Mouse (Mus musculus): ENCODE results near the gene Ilvbl. TPM values are rescaled to one million over a fixed set of nuclear protein-coding genes. Genes with fewer than 3 reads are reported as not detected.
"Not testable (repeated sequence)": the region's sequence is repeated elsewhere in the genome, so short reads cannot be mapped to it uniquely, and the experiment has no call there.

The Ilvbl gene
- 11.9 and 20.5 TPM in 2 replicates for total RNA-seq (2017)

DNA sequence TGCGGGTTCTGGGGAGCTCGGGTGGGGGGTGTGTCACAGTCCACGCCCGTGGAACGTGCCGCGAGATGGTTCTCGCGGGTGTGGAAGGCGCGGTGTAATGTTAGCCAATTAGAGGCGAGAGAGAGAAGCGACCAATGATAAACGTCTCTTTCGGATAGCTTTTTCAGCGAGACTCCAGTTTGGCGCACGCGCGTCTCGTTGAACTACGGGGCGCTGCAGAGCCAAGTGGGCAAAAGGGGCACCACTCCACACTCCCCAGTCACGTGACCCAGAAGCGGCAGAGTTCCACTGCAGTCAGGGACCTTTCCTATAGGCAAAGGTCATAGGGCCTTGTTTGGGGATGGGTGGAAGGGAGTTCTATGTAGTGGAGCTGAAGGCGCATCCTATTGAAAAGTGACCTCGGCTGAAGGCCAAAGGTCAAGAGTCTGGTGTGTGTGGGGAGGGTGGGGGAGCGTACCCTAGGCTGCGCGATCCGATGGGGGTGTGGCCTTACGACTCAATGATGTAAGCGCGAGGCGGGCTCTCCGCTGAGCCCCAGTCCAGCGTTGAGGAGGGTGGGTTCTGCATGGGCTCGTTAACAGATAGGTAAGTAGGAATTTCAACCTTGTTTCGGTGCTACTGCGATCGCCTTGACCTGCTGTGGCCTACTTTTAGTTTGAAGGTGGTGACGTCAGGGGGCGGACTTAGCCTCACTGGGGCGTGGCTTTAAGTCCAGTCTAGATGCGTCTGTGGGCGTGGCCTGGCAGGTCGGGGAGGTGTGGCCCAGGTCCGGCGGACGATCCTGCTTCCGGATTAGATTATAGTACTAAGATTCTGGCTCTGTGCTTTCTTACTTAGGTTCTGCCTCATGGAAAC is at the start of gene Ilvbl:
Gene Ilvbl (plus strand): TSS at position 97 of the 855 bp plus-strand sequence.
- ATAC-seq (ENCODE audit: extremely low read depth, insufficient number of reproducible peaks, low FRiP score, poor library complexity, severe bottlenecking): peak; percentile 83

- ATAC-seq (ENCODE audit: extremely low read depth, insufficient number of reproducible peaks, low FRiP score, poor library complexity, severe bottlenecking): not testable (repeated sequence)
Measured at GRCm38 (mm10) chr10:78525071-78525470, 49.1 kb upstream of the Ilvbl start.

- ATAC-seq (ENCODE audit: extremely low read depth, insufficient number of reproducible peaks, low FRiP score, poor library complexity, severe bottlenecking): no peak
Measured at GRCm38 (mm10) chr10:78525511-78525910, 48.6 kb upstream of the Ilvbl start.

- ATAC-seq (ENCODE audit: extremely low read depth, insufficient number of reproducible peaks, low FRiP score, poor library complexity, severe bottlenecking): no peak
Measured at GRCm38 (mm10) chr10:78540943-78541342, 33.2 kb upstream of the Ilvbl start.

DNA sequence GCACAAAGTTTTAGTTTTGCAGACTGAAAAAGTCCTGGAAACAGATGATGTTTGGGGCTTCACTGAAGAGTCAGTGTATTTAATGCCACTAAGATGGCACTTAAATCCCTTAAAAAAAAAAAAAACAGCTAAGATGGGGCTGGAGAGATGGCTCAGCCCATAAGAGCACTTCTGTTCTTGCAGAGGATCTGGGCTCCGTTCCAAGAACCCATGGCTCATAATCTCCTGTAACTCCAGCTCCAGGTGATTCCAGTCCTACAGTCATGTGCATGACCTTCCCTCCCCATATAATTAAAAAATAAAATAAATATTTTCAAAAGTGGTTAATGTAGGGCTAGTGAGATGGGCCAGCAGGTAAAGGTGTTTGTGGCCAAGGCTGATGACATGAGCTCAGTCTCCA is 9.1 kb upstream of the Ilvbl start:
- ATAC-seq (ENCODE audit: extremely low read depth, insufficient number of reproducible peaks, low FRiP score, poor library complexity, severe bottlenecking): no peak

DNA sequence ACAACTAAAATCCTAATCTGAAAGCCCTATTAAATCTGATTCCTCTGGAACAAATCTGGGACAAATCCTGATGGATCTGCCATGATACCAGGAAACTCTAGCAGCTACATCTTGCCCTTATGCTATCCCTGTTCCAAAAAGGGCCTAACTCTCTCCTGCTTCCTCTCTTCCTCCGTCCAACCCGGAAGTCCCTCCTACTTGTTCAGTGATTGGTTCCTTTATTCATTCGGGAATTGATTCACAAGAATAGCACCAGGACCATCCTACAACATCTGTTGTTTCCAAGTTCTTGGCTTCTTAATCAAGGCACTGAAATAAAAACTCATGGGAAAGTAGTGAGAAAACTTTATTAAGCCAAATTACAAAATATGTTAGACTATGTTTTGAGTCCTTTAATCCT is 5.0 kb upstream of the Ilvbl start:
- no peak for ATAC-seq (ENCODE audit: extremely low read depth, insufficient number of reproducible peaks, low FRiP score, poor library complexity, severe bottlenecking)

DNA sequence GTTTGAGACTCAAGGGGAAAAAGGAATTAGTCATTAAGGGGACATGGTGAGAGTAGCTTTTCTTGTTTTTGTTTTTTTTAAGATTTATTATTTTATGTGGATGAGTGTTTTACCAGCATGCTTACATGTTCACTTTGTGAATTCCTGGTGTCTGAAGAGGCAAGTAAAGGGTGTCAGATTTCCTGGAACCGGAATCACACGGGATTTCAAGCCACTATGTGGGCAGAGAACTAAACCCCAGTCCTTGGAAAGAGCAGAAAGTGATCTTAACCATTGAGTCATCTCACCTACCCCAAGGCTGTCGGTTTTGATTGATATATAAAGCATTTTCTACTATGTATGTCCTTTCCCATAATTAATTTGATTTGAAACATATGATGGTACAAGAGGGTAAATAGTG is 4.5 kb upstream of the Ilvbl start:
- ATAC-seq (ENCODE audit: extremely low read depth, insufficient number of reproducible peaks, low FRiP score, poor library complexity, severe bottlenecking): no peak

DNA sequence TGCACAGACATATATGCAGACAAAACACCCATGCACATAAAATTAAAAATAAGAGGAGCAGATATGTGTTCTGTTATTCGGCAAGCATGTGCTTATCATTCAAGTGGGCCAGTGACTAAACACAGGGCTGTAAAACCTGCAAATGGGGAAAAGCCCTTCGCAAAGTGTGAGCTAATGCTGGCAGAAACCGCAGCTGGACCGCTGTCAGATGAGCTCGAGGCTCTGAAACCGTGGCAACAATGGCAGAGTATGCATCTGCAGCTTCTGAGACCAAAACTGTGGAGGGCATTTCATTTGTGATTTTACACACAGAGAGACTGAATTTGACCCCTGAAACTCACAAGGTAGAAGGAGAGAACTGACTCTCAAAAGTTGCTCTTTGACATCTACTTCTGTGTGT is 3.7 kb upstream of the Ilvbl start:
- ATAC-seq (ENCODE audit: extremely low read depth, insufficient number of reproducible peaks, low FRiP score, poor library complexity, severe bottlenecking): no peak

GRCm38 (mm10) chr10:78570897-78571296 is 3.2 kb upstream of the Ilvbl start:
- ATAC-seq (ENCODE audit: extremely low read depth, insufficient number of reproducible peaks, low FRiP score, poor library complexity, severe bottlenecking): no peak

- ATAC-seq (ENCODE audit: extremely low read depth, insufficient number of reproducible peaks, low FRiP score, poor library complexity, severe bottlenecking): no peak
Measured at GRCm38 (mm10) chr10:78573226-78573625, 920 bp upstream of the Ilvbl start.

DNA sequence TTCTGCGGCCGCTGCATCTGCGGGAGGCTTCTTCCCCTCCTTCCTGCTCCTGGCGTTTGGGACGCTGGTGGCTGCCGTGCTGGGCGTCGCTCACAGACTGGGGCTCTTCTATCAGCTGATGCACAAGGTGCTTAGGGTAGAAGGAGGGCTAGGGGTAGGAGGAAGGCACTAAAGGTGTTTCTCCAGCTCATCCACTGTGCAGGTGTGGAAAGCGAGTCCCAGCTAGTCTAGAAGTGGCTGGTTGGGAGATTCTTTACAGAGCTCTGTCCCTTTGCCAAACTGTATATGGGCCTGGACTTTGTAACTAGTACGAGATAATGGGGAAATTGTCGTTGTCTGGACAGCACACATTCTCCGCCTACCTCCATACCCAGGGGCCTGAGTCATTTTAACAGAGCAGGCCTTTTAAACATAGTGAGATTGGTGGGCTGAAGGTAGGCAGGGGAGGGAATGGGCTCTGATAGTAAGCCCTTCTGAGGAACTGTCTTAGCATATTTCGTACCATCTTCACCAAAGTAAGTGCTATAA is 1.0 kb downstream of the Ilvbl start:
- no peak for ATAC-seq (ENCODE audit: extremely low read depth, insufficient number of reproducible peaks, low FRiP score, poor library complexity, severe bottlenecking)

- ATAC-seq (ENCODE audit: extremely low read depth, insufficient number of reproducible peaks, low FRiP score, poor library complexity, severe bottlenecking): no peak
Measured at GRCm38 (mm10) chr10:78575690-78576089, 1.5 kb downstream of the Ilvbl start.

- ATAC-seq (ENCODE audit: extremely low read depth, insufficient number of reproducible peaks, low FRiP score, poor library complexity, severe bottlenecking): no peak
Measured at GRCm38 (mm10) chr10:78576435-78577184, 2.5 kb downstream of the Ilvbl start.

- no peak for ATAC-seq (ENCODE audit: extremely low read depth, insufficient number of reproducible peaks, low FRiP score, poor library complexity, severe bottlenecking)
Measured at GRCm38 (mm10) chr10:78578204-78578603, 4.1 kb downstream of the Ilvbl start.

DNA sequence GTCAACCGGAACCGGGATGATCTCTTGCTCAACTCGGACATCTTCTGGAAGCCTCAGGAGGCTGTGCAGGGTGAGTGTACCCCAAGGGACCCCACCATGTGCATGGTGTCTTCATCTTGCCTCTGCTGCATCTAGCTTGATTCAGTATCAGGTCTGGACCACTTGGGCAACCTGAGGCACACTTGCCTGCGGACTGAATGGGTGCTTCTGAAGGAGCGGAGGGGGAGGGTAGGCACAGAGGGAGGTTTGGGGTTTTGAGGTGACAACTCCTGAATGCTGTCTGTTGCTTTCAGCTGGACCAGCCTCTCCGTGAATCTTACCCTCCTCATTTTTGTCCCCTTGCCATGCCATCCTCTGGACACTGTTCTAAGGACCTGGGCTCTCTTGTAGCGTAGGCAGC is 7.0 kb downstream of the Ilvbl start:
- ATAC-seq (ENCODE audit: extremely low read depth, insufficient number of reproducible peaks, low FRiP score, poor library complexity, severe bottlenecking): no peak

GRCm38 (mm10) chr10:78583347-78583746 is 9.2 kb downstream of the Ilvbl start:
- ATAC-seq (ENCODE audit: extremely low read depth, insufficient number of reproducible peaks, low FRiP score, poor library complexity, severe bottlenecking): no peak

DNA sequence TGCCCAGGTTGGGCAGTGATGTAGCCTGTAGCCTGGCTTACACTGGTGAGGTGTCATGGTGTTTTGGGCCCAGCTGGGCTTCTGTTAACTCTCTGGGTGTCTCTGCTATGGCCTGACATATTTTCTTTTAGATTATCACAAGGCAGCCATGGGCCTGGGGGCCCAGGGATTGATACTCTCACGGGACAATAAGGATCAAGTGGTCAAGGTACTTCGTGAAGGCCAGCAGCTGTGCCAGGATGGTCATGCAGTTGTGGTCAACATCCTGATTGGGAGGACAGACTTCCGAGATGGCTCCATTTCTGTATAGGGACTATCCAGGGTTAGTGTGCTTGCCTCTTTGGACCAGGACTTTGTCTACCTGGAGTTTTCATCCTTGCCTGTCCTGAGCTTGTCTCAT is 9.8 kb downstream of the Ilvbl start:
- no peak for ATAC-seq (ENCODE audit: extremely low read depth, insufficient number of reproducible peaks, low FRiP score, poor library complexity, severe bottlenecking)

DNA sequence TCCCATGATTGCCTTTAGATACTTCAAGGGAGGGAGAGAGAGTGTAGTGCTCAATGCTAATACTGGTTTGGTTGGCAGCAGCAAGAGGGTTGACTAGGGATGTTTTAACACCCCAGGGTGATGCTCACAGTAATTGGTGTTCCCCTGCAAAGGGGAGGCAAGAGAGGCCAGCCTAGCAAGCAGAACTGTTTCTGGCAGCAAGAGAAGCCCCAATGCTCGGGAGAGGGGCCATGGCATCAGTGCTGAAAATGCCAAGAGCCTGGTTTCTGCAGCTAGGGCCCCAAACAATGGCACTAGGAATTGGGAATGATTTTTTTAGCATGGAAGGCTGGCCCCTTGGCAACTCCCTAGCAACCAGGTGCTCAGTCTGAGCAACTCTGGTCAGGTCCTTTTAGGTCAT is 10.8 kb downstream of the Ilvbl start:
- no peak for ATAC-seq (ENCODE audit: extremely low read depth, insufficient number of reproducible peaks, low FRiP score, poor library complexity, severe bottlenecking)

- no peak for ATAC-seq (ENCODE audit: extremely low read depth, insufficient number of reproducible peaks, low FRiP score, poor library complexity, severe bottlenecking)
Measured at GRCm38 (mm10) chr10:78585606-78586005, 11.5 kb downstream of the Ilvbl start.

DNA sequence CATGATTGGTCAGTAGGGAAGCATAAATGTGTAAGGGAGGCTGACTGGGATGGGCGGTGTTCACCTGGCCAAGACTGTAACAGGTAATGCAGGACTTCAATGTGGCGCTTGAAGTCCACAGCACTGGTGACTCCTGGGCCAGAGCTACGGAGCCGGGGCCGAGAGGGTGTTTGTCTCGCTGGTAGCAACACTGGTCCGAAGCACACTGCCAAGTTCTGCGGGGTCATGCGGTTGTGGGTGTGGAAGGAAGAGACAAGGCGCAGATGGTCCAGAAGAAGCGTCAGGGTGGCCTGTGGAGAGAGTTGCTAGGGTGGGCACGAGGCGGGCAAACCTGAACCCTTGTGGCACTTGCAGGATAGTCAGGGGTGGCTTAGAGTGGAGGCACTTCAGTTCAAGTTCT is 11.9 kb downstream of the Ilvbl start:
- ATAC-seq (ENCODE audit: extremely low read depth, insufficient number of reproducible peaks, low FRiP score, poor library complexity, severe bottlenecking): no peak
